Mouse (Mus musculus) frontal cortex, adult (tissue): ENCODE measurements around the gene Rasal1.

Source experiments
- ATAC-seq: cut with Nextera tagmentation; 2 replicates; pipeline ENCODE4 v1.9.2; 2017; ENCODE audit warnings: mild to moderate bottlenecking, moderate library complexity, mixed read lengths; ENCODE audit not compliant: low TSS enrichment

Gene Rasal1

GRCm38 (mm10) chr5:120648569-120649373, at the start of gene Rasal1:
TSS of gene Rasal1 (plus strand) at chr5:120648812.
- ATAC-seq: peak; percentile 62

GRCm38 (mm10) chr5:120599625-120600024, 49.0 kb upstream of the Rasal1 start:
- ATAC-seq: no peak

GRCm38 (mm10) chr5:120600946-120601668, 47.5 kb upstream of the Rasal1 start:
- no peak for ATAC-seq

GRCm38 (mm10) chr5:120602210-120602609, 46.4 kb upstream of the Rasal1 start:
- ATAC-seq: no peak

GRCm38 (mm10) chr5:120603515-120603914, 45.1 kb upstream of the Rasal1 start:
- no peak for ATAC-seq

GRCm38 (mm10) chr5:120604839-120605238, 43.8 kb upstream of the Rasal1 start:
- ATAC-seq: peak; percentile 64

- peak; percentile 25; the same call in 1 of the 2 replicates for ATAC-seq
These were observed 43.4 kb upstream of the Rasal1 start for GRCm38 (mm10) chr5:120605241-120605661.

- ATAC-seq: peak; percentile 79
These were observed 42.9 kb upstream of the Rasal1 start for GRCm38 (mm10) chr5:120605688-120606087.

GRCm38 (mm10) chr5:120606590-120607200, 41.9 kb upstream of the Rasal1 start:
- ATAC-seq: peak; percentile 19; the same call in 1 of the 2 replicates

- ATAC-seq: no peak
These were observed 41.3 kb upstream of the Rasal1 start for GRCm38 (mm10) chr5:120607335-120607734.

- ATAC-seq: no peak
These were observed 39.3 kb upstream of the Rasal1 start for GRCm38 (mm10) chr5:120609246-120609775.

GRCm38 (mm10) chr5:120610906-120611305, 37.7 kb upstream of the Rasal1 start:
- ATAC-seq: no peak

- no peak for ATAC-seq
These were observed 37.2 kb upstream of the Rasal1 start for GRCm38 (mm10) chr5:120611416-120611815.

- peak; percentile 70 for ATAC-seq
These were observed 36.2 kb upstream of the Rasal1 start, which contains the start of the genes Rita1 and Ddx54 for GRCm38 (mm10) chr5:120612442-120612821. TSS of gene Rita1 (minus strand) at chr5:120612589. TSS of gene Ddx54 (plus strand) at chr5:120612739.

- ATAC-seq: peak; percentile 85
These were observed 35.6 kb upstream of the Rasal1 start for GRCm38 (mm10) chr5:120612822-120613604.

GRCm38 (mm10) chr5:120615903-120616302, 32.7 kb upstream of the Rasal1 start:
- ATAC-seq: no peak

- no peak for ATAC-seq
These were observed 29.8 kb upstream of the Rasal1 start for GRCm38 (mm10) chr5:120618778-120619177.

GRCm38 (mm10) chr5:120619201-120619600, 29.4 kb upstream of the Rasal1 start:
- no peak for ATAC-seq

- peak; percentile 35; the same call in 1 of the 2 replicates for ATAC-seq
These were observed 28.1 kb upstream of the Rasal1 start for GRCm38 (mm10) chr5:120620375-120621077.

GRCm38 (mm10) chr5:120621078-120621765, 27.4 kb upstream of the Rasal1 start:
- ATAC-seq: peak; percentile 47
